12 mouse cellular contexts compared by ENCODE assay signal in the genomic region with DNA sequence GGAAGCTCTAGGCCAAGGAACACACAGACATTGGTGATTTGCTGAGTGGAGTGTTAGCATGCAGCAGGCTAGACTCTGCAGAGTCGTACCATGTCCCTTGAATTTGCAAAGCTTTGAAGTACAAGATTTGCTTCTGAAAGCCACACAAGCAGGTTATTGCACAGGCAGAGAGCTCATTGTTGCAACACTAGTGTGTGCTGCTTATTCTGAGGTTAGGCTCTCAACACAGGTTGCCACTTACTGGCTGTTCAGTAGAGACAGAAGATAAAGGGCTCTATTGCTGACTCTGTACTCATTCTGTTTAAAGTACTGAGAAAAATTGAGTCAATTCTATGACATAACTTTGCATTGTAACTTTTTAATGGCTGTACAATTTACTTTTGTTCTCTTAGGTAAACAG.
"Had no signal": no experiment of that assay in that cellular context is flagged by ENCODE, and none has a peak within 500 bp of the region (broad histone marks: within the 10 kb centered on the region; RNA-seq: fewer than 3 reads in every experiment).

No protein-coding gene starts in this region.

- H3K36me3 ChIP-seq: limb, embryonic 12.5 days; liver, embryonic 15.5 days; midbrain, embryonic 13.5 days; stomach, embryonic 15.5 days had no signal

- H3K4me1 ChIP-seq: limb, embryonic 12.5 days; liver, embryonic 15.5 days; midbrain, embryonic 13.5 days; stomach, embryonic 15.5 days had no signal

- H3K9ac ChIP-seq: limb, embryonic 12.5 days; liver, embryonic 15.5 days; lung, embryonic 14.5 days; midbrain, embryonic 13.5 days; stomach, embryonic 15.5 days had no signal

- H3K4me3 ChIP-seq: limb, embryonic 12.5 days; liver, embryonic 15.5 days; midbrain, embryonic 13.5 days; stomach, embryonic 15.5 days had no signal

- H3K9me3 ChIP-seq: limb, embryonic 12.5 days; liver, embryonic 15.5 days; midbrain, embryonic 13.5 days; stomach, embryonic 15.5 days had no signal

- ATAC-seq: midbrain, embryonic 13.5 days had no signal

- H3K27me3 ChIP-seq: limb, embryonic 12.5 days; liver, embryonic 15.5 days; midbrain, embryonic 13.5 days; stomach, embryonic 15.5 days had no signal

- H3K4me2 ChIP-seq: limb, embryonic 12.5 days; liver, embryonic 15.5 days; lung, embryonic 14.5 days; midbrain, embryonic 13.5 days; stomach, embryonic 15.5 days had no signal

- DNase-seq: kidney, adult 8-10 months; kidney, postnatal 25 days; liver; lung, embryonic 14.5 days; right cerebral cortex, postnatal 14 days; thymus, adult 2 months; thymus, postnatal 25 days had no signal

- H3K27ac ChIP-seq: limb, embryonic 12.5 days; liver, embryonic 15.5 days; macrophage; midbrain, embryonic 13.5 days; stomach, embryonic 15.5 days had no signal
